Mouse (Mus musculus): Measurements from ENCODE around the gene Armc3. TPM values are rescaled to one million over a fixed set of nuclear protein-coding genes. Genes with fewer than 3 reads are reported as not detected.
A peak's percentile ranks its signal among the peaks of the same experiment; 100 is the strongest.
"Not testable (repeated sequence)": the region's sequence is repeated elsewhere in the genome, so short reads cannot be mapped to it uniquely, and the experiment has no call there.

Armc3 gene
- polyA plus RNA-seq, 1 experiment: 0.08 TPM

- no peak for DNase-seq (ENCODE audit: low spot score)
Observed at GRCm38 (mm10) chr2:19274583-19274982, 75.5 kb downstream of the Armc3 start.

GRCm38 (mm10) chr2:19275602-19276539 lies 76.8 kb downstream of the Armc3 start:
- DNase-seq (ENCODE audit: low spot score): peak; percentile 44

GRCm38 (mm10) chr2:19280331-19280730 lies 81.2 kb downstream of the Armc3 start:
- no peak for DNase-seq (ENCODE audit: low spot score)

GRCm38 (mm10) chr2:19292366-19292765 lies 93.3 kb downstream of the Armc3 start:
- no peak for DNase-seq (ENCODE audit: low spot score)

- DNase-seq (ENCODE audit: low spot score): no peak
Observed at GRCm38 (mm10) chr2:19300345-19301089, 101.4 kb downstream of the Armc3 start.

- no peak for DNase-seq (ENCODE audit: low spot score)
Observed at GRCm38 (mm10) chr2:19301251-19301650, 102.1 kb downstream of the Armc3 start.

GRCm38 (mm10) chr2:19303087-19303486 lies 104.0 kb downstream of the Armc3 start:
- not testable (repeated sequence) for DNase-seq (ENCODE audit: low spot score)

GRCm38 (mm10) chr2:19310498-19310897 lies 111.4 kb downstream of the Armc3 start:
- no peak for DNase-seq (ENCODE audit: low spot score)

- DNase-seq (ENCODE audit: low spot score): no peak
Observed at GRCm38 (mm10) chr2:19316056-19316455, 117.0 kb downstream of the Armc3 start.

- no peak for DNase-seq (ENCODE audit: low spot score)
Observed at GRCm38 (mm10) chr2:19316691-19317090, 117.6 kb downstream of the Armc3 start.

GRCm38 (mm10) chr2:19317151-19317812 lies 118.2 kb downstream of the Armc3 start:
- DNase-seq (ENCODE audit: low spot score): not testable (repeated sequence)

- DNase-seq (ENCODE audit: low spot score): no peak
Observed at GRCm38 (mm10) chr2:19318499-19318898, 119.4 kb downstream of the Armc3 start.

- no peak for DNase-seq (ENCODE audit: low spot score)
Observed at GRCm38 (mm10) chr2:19319284-19319683, 120.2 kb downstream of the Armc3 start.

GRCm38 (mm10) chr2:19322448-19322847 lies 123.3 kb downstream of the Armc3 start:
- DNase-seq (ENCODE audit: low spot score): no peak

GRCm38 (mm10) chr2:19326376-19326775 lies 127.3 kb downstream of the Armc3 start:
- DNase-seq (ENCODE audit: low spot score): no peak

GRCm38 (mm10) chr2:19327811-19328210 lies 128.7 kb downstream of the Armc3 start:
- no peak for DNase-seq (ENCODE audit: low spot score)

GRCm38 (mm10) chr2:19343901-19344635 lies 145.0 kb downstream of the Armc3 start:
- DNase-seq (ENCODE audit: low spot score): no peak

- DNase-seq (ENCODE audit: low spot score): peak; percentile 53
Observed at GRCm38 (mm10) chr2:19344636-19345413, 145.7 kb downstream of the Armc3 start.

GRCm38 (mm10) chr2:19345414-19345964 lies 146.4 kb downstream of the Armc3 start:
- no peak for DNase-seq (ENCODE audit: low spot score)

- no peak for DNase-seq (ENCODE audit: low spot score)
Observed at GRCm38 (mm10) chr2:19348454-19348853, 149.4 kb downstream of the Armc3 start.
